Mouse (Mus musculus) heart, adult 11 months (tissue): ENCODE data around the gene Capza2.

Experiments used
- DNase-seq: peaks from one replicate; pipeline ENCODE4 v3.0.0; 2022

The Capza2 gene

GRCm38 (mm10) chr6:17635615-17636284, at the start of gene Capza2:
TSS of gene Capza2 (plus strand) at chr6:17636234.
- peak; percentile 95 for DNase-seq

GRCm38 (mm10) chr6:17589049-17589952, 46.7 kb upstream of the Capza2 start:
- no peak for DNase-seq

GRCm38 (mm10) chr6:17589953-17590627, 45.9 kb upstream of the Capza2 start:
- DNase-seq: no peak

- DNase-seq: no peak
Measured at GRCm38 (mm10) chr6:17593971-17594370, 42.1 kb upstream of the Capza2 start.

GRCm38 (mm10) chr6:17595712-17596462, 40.1 kb upstream of the Capza2 start:
- no peak for DNase-seq

- no peak for DNase-seq
Measured at GRCm38 (mm10) chr6:17599373-17599772, 36.7 kb upstream of the Capza2 start.

- no peak for DNase-seq
Measured at GRCm38 (mm10) chr6:17601526-17601925, 34.5 kb upstream of the Capza2 start.

- DNase-seq: no peak
Measured at GRCm38 (mm10) chr6:17606915-17607314, 29.1 kb upstream of the Capza2 start.

- no peak for DNase-seq
Measured at GRCm38 (mm10) chr6:17611352-17612010, 24.6 kb upstream of the Capza2 start.

GRCm38 (mm10) chr6:17612652-17613051, 23.4 kb upstream of the Capza2 start:
- DNase-seq: no peak

GRCm38 (mm10) chr6:17620823-17621222, 15.2 kb upstream of the Capza2 start:
- DNase-seq: no peak

- no peak for DNase-seq
Measured at GRCm38 (mm10) chr6:17621436-17621835, 14.6 kb upstream of the Capza2 start.

- DNase-seq: peak; percentile 96
Measured at GRCm38 (mm10) chr6:17628701-17629455, 7.2 kb upstream of the Capza2 start.

GRCm38 (mm10) chr6:17629756-17630155, 6.3 kb upstream of the Capza2 start:
- no peak for DNase-seq

- peak; percentile 96 for DNase-seq
Measured at GRCm38 (mm10) chr6:17631611-17632010, 4.4 kb upstream of the Capza2 start.

- no peak for DNase-seq
Measured at GRCm38 (mm10) chr6:17633819-17634218, 2.2 kb upstream of the Capza2 start.

- no peak for DNase-seq
Measured at GRCm38 (mm10) chr6:17634992-17635391, 1.0 kb upstream of the Capza2 start.

GRCm38 (mm10) chr6:17636764-17637170, 733 bp downstream of the Capza2 start:
- peak; percentile 100 for DNase-seq

GRCm38 (mm10) chr6:17637205-17638203, 1.5 kb downstream of the Capza2 start:
- peak; percentile 93 for DNase-seq

GRCm38 (mm10) chr6:17640031-17640430, 4.0 kb downstream of the Capza2 start:
- no peak for DNase-seq
